Mouse (Mus musculus): Measurements from ENCODE around the gene Atf2.

The Atf2 gene

GRCm38 (mm10) chr2:73775683-73776310 is 116.6 kb downstream of the Atf2 start:
- DNase-seq (ENCODE audit: low spot score), result no peak

DNA sequence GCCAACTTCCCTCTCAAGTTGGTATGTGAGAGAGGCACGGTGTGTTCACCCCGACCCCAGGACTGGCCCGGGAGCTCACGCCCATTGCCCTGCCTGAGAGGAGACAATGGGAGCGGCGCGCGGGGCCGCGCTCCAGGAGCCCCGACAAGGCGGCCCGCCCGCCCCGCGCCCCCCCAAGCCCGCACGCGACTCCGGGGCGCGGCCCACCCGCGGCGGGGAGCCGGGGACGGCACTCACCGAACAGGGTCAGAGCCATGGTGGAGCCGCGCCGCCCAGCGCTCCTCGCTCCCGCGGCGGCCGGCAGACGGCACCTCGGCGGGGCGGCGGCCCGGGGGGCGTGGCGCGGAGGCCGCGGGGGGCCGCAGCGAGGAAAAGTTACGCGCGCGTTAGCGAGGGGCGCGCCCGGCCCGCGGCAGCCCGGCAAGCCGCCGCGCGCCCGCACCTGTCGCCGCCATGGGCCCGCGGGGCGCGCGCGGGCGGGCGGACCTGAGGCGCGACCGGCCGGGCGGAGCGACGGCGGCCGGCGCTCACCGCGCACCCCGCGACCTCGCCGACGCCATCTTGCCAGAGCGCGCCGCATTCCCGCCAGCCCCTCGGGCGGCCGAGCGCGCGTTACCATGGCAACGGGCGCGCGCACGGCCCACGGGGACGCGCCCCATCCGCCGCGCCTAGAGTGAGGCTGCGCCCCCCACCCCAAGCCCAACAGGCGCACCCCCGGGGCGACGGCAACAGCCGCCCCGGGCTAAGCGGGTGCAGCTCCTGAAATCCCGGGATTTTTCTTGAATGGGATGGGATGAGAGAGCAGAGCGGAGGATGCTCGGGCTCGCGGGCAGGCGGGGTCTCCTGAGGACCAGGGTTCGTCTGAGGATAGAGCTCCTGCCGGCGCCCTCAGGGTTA is 117.4 kb downstream of the Atf2 start, which contains the start of gene Chn1:
Gene Chn1, minus strand, starts transcription at position 561 of the 897 bp plus-strand sequence.
- DNase-seq (ENCODE audit: low spot score), result no peak

GRCm38 (mm10) chr2:73772945-73773344 is 119.5 kb downstream of the Atf2 start:
- no peak for DNase-seq (ENCODE audit: low spot score)

DNA sequence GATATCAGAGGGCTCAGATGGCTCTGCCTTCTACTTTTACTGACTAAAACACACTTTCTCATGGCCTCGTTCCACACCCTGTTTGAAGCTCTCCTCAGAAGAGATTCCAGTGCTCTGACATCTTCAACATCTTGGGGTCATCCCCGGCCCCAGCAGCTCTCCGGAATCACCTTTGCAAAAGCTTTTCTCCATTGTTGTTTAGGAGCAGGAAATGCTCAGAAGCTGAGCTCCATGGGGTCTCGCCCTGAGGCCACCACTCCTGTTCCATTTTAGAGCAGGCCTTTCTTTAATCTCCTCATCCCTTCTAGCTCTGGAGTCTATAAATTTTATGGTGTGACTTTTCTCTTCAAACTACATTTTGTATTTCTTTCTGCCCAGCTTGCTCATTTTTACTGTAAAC is 123.8 kb downstream of the Atf2 start:
- no peak for DNase-seq (ENCODE audit: low spot score)
